Mouse (Mus musculus): ENCODE results near the gene Mettl24. TPM values are rescaled to one million over a fixed set of nuclear protein-coding genes. Genes with fewer than 3 reads are reported as not detected.

Gene Mettl24
- total and polyA plus RNA-seq, 3 experiments = not detected

DNA sequence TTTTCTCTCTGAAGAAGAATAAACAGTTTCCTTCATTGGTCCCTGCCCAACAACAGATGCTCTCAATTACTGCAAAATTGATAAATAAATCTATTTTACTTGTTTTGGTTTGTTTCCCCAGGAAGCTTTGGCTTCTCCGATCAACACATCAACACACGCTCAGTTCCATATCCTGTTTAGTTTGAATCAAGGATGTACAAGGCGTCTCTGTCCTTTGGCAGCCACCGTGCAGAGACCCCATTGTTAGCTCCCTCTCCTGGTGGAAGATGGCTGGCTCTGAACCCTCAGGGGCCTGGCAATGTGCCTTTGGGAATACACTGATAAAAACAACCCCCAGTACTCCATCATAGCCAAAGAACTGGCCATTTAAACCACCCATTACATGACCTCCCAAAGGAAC is 42.0 kb downstream of the Mettl24 start:
- no peak for TF ChIP-seq MAX (IDR thresholded peaks at IDR 0.05; ENCODE audit: low read length)
- TF ChIP-seq UBTF (IDR thresholded peaks at IDR 0.05; ENCODE audit: borderline replicate concordance, insufficient read depth, low read depth, low read length) = no peak
- TF ChIP-seq ETS1 (IDR thresholded peaks at IDR 0.05; ENCODE audit: low read depth, low read length) = no peak
- no peak for TF ChIP-seq NELFE (IDR thresholded peaks at IDR 0.05; ENCODE audit: low read depth, low read length)
- TF ChIP-seq CHD2 (IDR thresholded peaks at IDR 0.05; ENCODE audit: low read length) = no peak
- no peak for TF ChIP-seq JUND (IDR thresholded peaks at IDR 0.05; ENCODE audit: low read depth, low read length)
- TF ChIP-seq GABPA (IDR thresholded peaks at IDR 0.05; ENCODE audit: low read depth, low read length) = no peak
- no peak for TF ChIP-seq BHLHE40 (IDR thresholded peaks at IDR 0.05; ENCODE audit: borderline replicate concordance, low read depth, low read length)
- TF ChIP-seq GATA1 (IDR thresholded peaks at IDR 0.05; ENCODE audit: low read depth, low read length) = no peak
- TF ChIP-seq ZC3H11A (IDR thresholded peaks at IDR 0.05; ENCODE audit: low read depth, low read length) = no peak
- no peak for TF ChIP-seq ZNF384 (IDR thresholded peaks at IDR 0.05; ENCODE audit: low read depth, low read length)
- TF ChIP-seq RCOR1 (IDR thresholded peaks at IDR 0.05; ENCODE audit: low read depth, low read length) = no peak
- TF ChIP-seq POLR2A (IDR thresholded peaks at IDR 0.05; ENCODE audit: control insufficient read depth in 1 of 2, insufficient read depth in 1 of 2, low read depth in 1 of 2, low read length in 2 of 2, poor library complexity in 1 of 2) = no peak
- TF ChIP-seq USF2 (IDR thresholded peaks at IDR 0.05; ENCODE audit: borderline replicate concordance in 1 of 2, insufficient read depth in 1 of 2, low read depth in 1 of 2, low read length in 2 of 2) = no peak
- TF ChIP-seq CHD1 (IDR thresholded peaks at IDR 0.05; ENCODE audit: low read depth, low read length) = no peak
- TF ChIP-seq ELF1 (IDR thresholded peaks at IDR 0.05; ENCODE audit: low read depth, low read length) = no peak
- TF ChIP-seq CTCF (IDR thresholded peaks at IDR 0.05 in 2 of 3, conservative IDR thresholded peaks at IDR 0.05 in 1 of 3; ENCODE audit: control insufficient read depth in 1 of 3, insufficient read depth in 1 of 3, low read depth in 2 of 3, low read length in 3 of 3, poor library complexity in 1 of 3, severe bottlenecking in 1 of 3) = no peak
- Histone ChIP-seq H3K79me2 (ENCODE audit: control insufficient read depth, insufficient read depth, low read length, poor library complexity) (no peaks in the 10 kb centered on the region), H3K36me3 (ENCODE audit: control insufficient read depth in 1 of 2, insufficient read depth in 2 of 2, low read length in 2 of 2) (no peaks in the 10 kb centered on the region), H3K9ac (ENCODE audit: control insufficient read depth, low read depth, low read length, poor library complexity, severe bottlenecking) (no peak overlapping the region), H3K9me3 (replicated peaks; ENCODE audit: insufficient read depth, low read length) (no peaks in the 10 kb centered on the region), H3K4me1 (ENCODE audit: control insufficient read depth in 1 of 2, insufficient read depth in 2 of 2, low read length in 2 of 2) (no peaks in the 10 kb centered on the region), H3K27me3 (ENCODE audit: control insufficient read depth in 1 of 2, insufficient read depth in 2 of 2, low read length in 2 of 2) (peaks cover 0 to 8% of the 10 kb centered on the region in 2 experiments; a peak in 2 of 4 replicates), H3K27ac (ENCODE audit: control insufficient read depth, low read depth, low read length) (no peak overlapping the region), H3K4me3 (ENCODE audit: control insufficient read depth in 1 of 2, insufficient read depth in 1 of 2, low read depth in 2 of 2, low read length in 2 of 2) (no peak overlapping the region)
- DNase-seq (ENCODE audit: low read depth, low spot score) = no peak

GRCm38 (mm10) chr10:40725471-40725870 is 42.4 kb downstream of the Mettl24 start:
- Histone ChIP-seq H3K4me1 (ENCODE audit: control insufficient read depth in 1 of 2, insufficient read depth in 2 of 2, low read length in 2 of 2) (no peaks in the 10 kb centered on the region), H3K27ac (ENCODE audit: control insufficient read depth, low read depth, low read length) (no peak overlapping the region), H3K27me3 (ENCODE audit: control insufficient read depth in 1 of 2, insufficient read depth in 2 of 2, low read length in 2 of 2) (peaks cover 0 to 8% of the 10 kb centered on the region in 2 experiments; a peak in 2 of 4 replicates), H3K9me3 (replicated peaks; ENCODE audit: insufficient read depth, low read length) (no peaks in the 10 kb centered on the region), H3K9ac (ENCODE audit: control insufficient read depth, low read depth, low read length, poor library complexity, severe bottlenecking) (no peak overlapping the region), H3K36me3 (ENCODE audit: control insufficient read depth in 1 of 2, insufficient read depth in 2 of 2, low read length in 2 of 2) (no peaks in the 10 kb centered on the region), H3K4me3 (ENCODE audit: control insufficient read depth in 1 of 2, insufficient read depth in 1 of 2, low read depth in 2 of 2, low read length in 2 of 2) (no peak overlapping the region), H3K79me2 (ENCODE audit: control insufficient read depth, insufficient read depth, low read length, poor library complexity) (no peaks in the 10 kb centered on the region)
- TF ChIP-seq CHD1 (IDR thresholded peaks at IDR 0.05; ENCODE audit: low read depth, low read length) (no peak), MYB (IDR thresholded peaks at IDR 0.05; ENCODE audit: low read depth, low read length) (no peak), ZNF384 (IDR thresholded peaks at IDR 0.05; ENCODE audit: low read depth, low read length) (no peak), BHLHE40 (IDR thresholded peaks at IDR 0.05; ENCODE audit: borderline replicate concordance, low read depth, low read length) (no peak), GABPA (IDR thresholded peaks at IDR 0.05; ENCODE audit: low read depth, low read length) (no peak), UBTF (IDR thresholded peaks at IDR 0.05; ENCODE audit: borderline replicate concordance, insufficient read depth, low read depth, low read length) (no peak), E2F4 (IDR thresholded peaks at IDR 0.05; ENCODE audit: borderline replicate concordance, low read depth, low read length) (no peak), MEF2A (IDR thresholded peaks at IDR 0.05; ENCODE audit: extremely low read depth, insufficient replicate concordance, low read depth, low read length, poor library complexity, severe bottlenecking) (no peak), MAZ (IDR thresholded peaks at IDR 0.05; ENCODE audit: low read depth, low read length) (no peak)
- DNase-seq (ENCODE audit: low read depth, low spot score) = no peak

All from MEL (cell line).